Mouse (Mus musculus): ENCODE measurements around the gene Klhl29.

The Klhl29 gene

GRCm38 (mm10) chr12:5301841-5302240 lies 73.6 kb downstream of the Klhl29 start:
- DNase-seq (ENCODE audit: low spot score in 2 of 2) = no peak

- no peak for DNase-seq (ENCODE audit: low spot score in 2 of 2)
These were observed 79.1 kb downstream of the Klhl29 start for GRCm38 (mm10) chr12:5296422-5296821.

GRCm38 (mm10) chr12:5292316-5292715 lies 83.2 kb downstream of the Klhl29 start:
- no peak for DNase-seq (ENCODE audit: low spot score in 2 of 2)

GRCm38 (mm10) chr12:5285579-5285978 lies 89.9 kb downstream of the Klhl29 start:
- DNase-seq (ENCODE audit: low spot score in 2 of 2) = no peak

GRCm38 (mm10) chr12:5284961-5285360 lies 90.5 kb downstream of the Klhl29 start:
- DNase-seq (ENCODE audit: low spot score in 2 of 2) = no peak

- DNase-seq (ENCODE audit: low spot score in 2 of 2) = no peak
These were observed 91.8 kb downstream of the Klhl29 start for GRCm38 (mm10) chr12:5283654-5284053.

- no peak for DNase-seq (ENCODE audit: low spot score in 2 of 2)
These were observed 92.9 kb downstream of the Klhl29 start for GRCm38 (mm10) chr12:5282611-5283010.

- DNase-seq (ENCODE audit: low spot score in 2 of 2) = no peak
These were observed 95.6 kb downstream of the Klhl29 start for GRCm38 (mm10) chr12:5279873-5280272.

- no peak for DNase-seq (ENCODE audit: low spot score in 2 of 2)
These were observed 98.5 kb downstream of the Klhl29 start for GRCm38 (mm10) chr12:5277028-5277427.

- no peak for DNase-seq (ENCODE audit: low spot score in 2 of 2)
These were observed 100.0 kb downstream of the Klhl29 start for GRCm38 (mm10) chr12:5275507-5275936.

GRCm38 (mm10) chr12:5274519-5274944 lies 101.0 kb downstream of the Klhl29 start:
- DNase-seq (ENCODE audit: low spot score in 2 of 2) = no peak

GRCm38 (mm10) chr12:5273316-5274047 lies 102.0 kb downstream of the Klhl29 start:
- no peak for DNase-seq (ENCODE audit: low spot score in 2 of 2)

GRCm38 (mm10) chr12:5270527-5270926 lies 105.0 kb downstream of the Klhl29 start:
- DNase-seq (ENCODE audit: low spot score in 2 of 2) = no peak

GRCm38 (mm10) chr12:5269936-5270335 lies 105.5 kb downstream of the Klhl29 start:
- DNase-seq (ENCODE audit: low spot score in 2 of 2) = no peak

GRCm38 (mm10) chr12:5269061-5269460 lies 106.4 kb downstream of the Klhl29 start:
- no peak for DNase-seq (ENCODE audit: low spot score in 2 of 2)

- peak; percentile 66 to 74 for DNase-seq (ENCODE audit: low spot score in 2 of 2)
These were observed 107.3 kb downstream of the Klhl29 start for GRCm38 (mm10) chr12:5268188-5268612.

GRCm38 (mm10) chr12:5267271-5268187 lies 108.0 kb downstream of the Klhl29 start:
- no peak for DNase-seq (ENCODE audit: low spot score in 2 of 2)

- DNase-seq (ENCODE audit: low spot score in 2 of 2) = no peak
These were observed 108.7 kb downstream of the Klhl29 start for GRCm38 (mm10) chr12:5266773-5267172.

GRCm38 (mm10) chr12:5261476-5261875 lies 114.0 kb downstream of the Klhl29 start:
- no peak for DNase-seq (ENCODE audit: low spot score in 2 of 2)

- no peak for DNase-seq (ENCODE audit: low spot score in 2 of 2)
These were observed 116.7 kb downstream of the Klhl29 start for GRCm38 (mm10) chr12:5258779-5259178.

- DNase-seq (ENCODE audit: low spot score in 2 of 2) = no peak
These were observed 118.3 kb downstream of the Klhl29 start for GRCm38 (mm10) chr12:5257174-5257573.

- no peak for DNase-seq (ENCODE audit: low spot score in 2 of 2)
These were observed 120.4 kb downstream of the Klhl29 start for GRCm38 (mm10) chr12:5255079-5255478.
